Mouse (Mus musculus): Measurements from ENCODE around the gene Pard3b.

DNA sequence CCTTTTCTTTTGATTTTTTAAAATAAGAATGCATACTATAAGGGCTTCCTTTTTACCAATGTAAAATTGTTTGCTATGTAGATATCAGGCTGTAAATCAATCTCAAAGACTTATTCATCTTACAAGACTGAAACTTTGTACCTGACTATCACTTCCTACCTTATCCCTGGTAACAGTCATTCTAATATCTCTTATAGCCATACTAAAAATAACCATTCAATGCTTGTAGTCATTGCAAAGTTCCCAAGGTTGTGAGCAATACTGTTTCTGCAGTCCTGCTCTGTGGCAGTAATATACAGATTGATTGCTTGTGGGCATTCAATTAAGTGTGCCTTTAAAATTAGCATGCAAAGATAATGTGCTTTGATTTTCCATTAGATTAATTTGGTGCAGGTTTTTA, 72.9 kb downstream of the Pard3b start:
- TF ChIP-seq POLR2A (IDR thresholded peaks at IDR 0.05; ENCODE audit: low read depth, low read length), result no peak
- no peak for TF ChIP-seq CTCF (conservative IDR thresholded peaks at IDR 0.05; ENCODE audit: insufficient read depth, insufficient read length, low read depth, low read length)

Data from kidney, adult 2 months (tissue).